ENCODE assay signal across 8 mouse cellular contexts in the genomic region with DNA sequence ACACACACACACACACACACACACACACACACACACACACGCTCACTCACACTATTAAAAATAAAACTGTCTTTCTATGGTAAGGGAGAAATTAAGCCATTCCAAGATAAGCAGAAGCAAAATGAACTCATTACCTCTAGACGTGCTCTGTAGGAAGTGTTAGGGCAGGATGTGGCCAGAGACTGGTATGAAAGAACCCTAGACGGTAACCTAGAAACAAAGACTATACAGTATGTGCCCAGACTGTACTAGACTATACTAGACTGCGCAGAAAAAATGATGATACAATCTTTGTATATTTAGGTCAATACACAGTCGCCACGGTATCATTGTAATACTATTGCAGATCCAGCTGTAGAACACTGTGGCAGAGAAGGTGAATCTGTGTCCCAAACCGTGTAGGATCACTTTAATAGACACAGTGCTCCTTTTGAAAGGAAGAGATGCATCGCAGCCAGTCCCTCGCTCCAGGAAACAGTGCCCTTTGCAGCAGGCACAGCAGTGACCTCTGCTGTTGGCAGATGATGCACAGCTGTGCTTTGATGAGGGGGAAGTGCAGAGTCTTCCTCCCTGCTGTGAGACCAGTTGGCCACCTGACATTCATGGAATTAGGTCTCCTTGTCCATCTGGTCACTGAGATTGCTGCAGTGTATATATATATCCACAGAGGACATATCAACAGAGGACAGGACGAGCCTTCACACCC. TPM values are rescaled to one million over a fixed set of nuclear protein-coding genes. Genes with fewer than 3 reads are reported as not detected.
DNase-seq lines count a peak whose midpoint lies in the region; ATAC-seq lines count a peak whose summit lies in the region.

No protein-coding gene starts in this region.

- peak; percentile 1 to 4 for DNase-seq in kidney, postnatal 36 days
- DNase-seq in kidney, adult 11 months, result no peak
- peak; percentile 11 to 14 for DNase-seq in lung, adult 18-20 months
- DNase-seq in splenic B cell, adult 2 months (ENCODE audit: low read depth, low spot score), result peak; percentile 27
- no peak for DNase-seq in left cerebral cortex, adult 9 months (ENCODE audit: low spot score in 2 of 2)
- DNase-seq in heart, adult 8-10 months (ENCODE audit: low spot score), result no peak
- DNase-seq in urinary bladder, adult 2 months (ENCODE audit: low spot score), result no peak

- peak; percentile 97 for ATAC-seq in activated CD4-positive, CD25-positive, alpha-beta regulatory T cell, adult 4 months

- no peaks in the 10 kb centered on the region for H3K27me3 ChIP-seq in splenic B cell, adult 2 months (ENCODE audit: control insufficient read depth, insufficient read depth, low read length, poor library complexity, severe bottlenecking)

- no peaks in the 10 kb centered on the region for H3K36me3 ChIP-seq in splenic B cell, adult 2 months (ENCODE audit: control insufficient read depth, insufficient read depth, low read length, poor library complexity, severe bottlenecking)

RNA-seq across cellular contexts. Expression of gene Spcs2, which starts 26.1 kb away (rescaled TPM):
- 100 to 1,000 TPM; 511 to 516 TPM for polyA plus RNA-seq in activated CD4-positive, CD25-positive, alpha-beta regulatory T cell, adult 4 months (2017; shearing (Covaris generic))
- 10 to 100 TPM; 60.3 to 67.9 (median 63.1) TPM for total RNA-seq in heart, adult 8-10 months (2022)
- 57.3 and 70.9 TPM in 2 replicates for polyA plus RNA-seq in urinary bladder, adult 2 months (2012; rRNA removed)

RNA-seq across cellular contexts. Expression of gene Xrra1, which starts 30.4 kb away (rescaled TPM):
- under 1 TPM; 0.32 to 0.34 TPM for polyA plus RNA-seq in activated CD4-positive, CD25-positive, alpha-beta regulatory T cell, adult 4 months (2017; shearing (Covaris generic))
- not detected for total RNA-seq in heart, adult 8-10 months (2022)
- polyA plus RNA-seq in urinary bladder, adult 2 months (2012; rRNA removed), result 0.07 and 0.15 TPM in 2 replicates

Comparison
In these comparisons a context has a peak if more than half of its experiments do, and no peak if none do; other contexts are left out.
1. DNase-seq: peak in kidney, postnatal 36 days (2 of 2), lung, adult 18-20 months (2 of 2) and splenic B cell, adult 2 months (single experiment); none in kidney, adult 11 months (single experiment), left cerebral cortex, adult 9 months (0 of 2), heart, adult 8-10 months (single experiment) and urinary bladder, adult 2 months (single experiment).